Mouse (Mus musculus): Measurements from ENCODE around the gene Nudcd2.
A peak's percentile ranks its signal among the peaks of the same experiment; 100 is the strongest.

Nudcd2 gene

GRCm38 (mm10) chr11:40755968-40756367 is 22.5 kb downstream of the Nudcd2 start:
- DNase-seq = no peak

- no peak for DNase-seq
Measured at GRCm38 (mm10) chr11:40759896-40760295, 26.4 kb downstream of the Nudcd2 start.

- DNase-seq = peak; percentile 26 to 38
Measured at GRCm38 (mm10) chr11:40763395-40763794, 29.9 kb downstream of the Nudcd2 start.

GRCm38 (mm10) chr11:40764690-40765089 is 31.2 kb downstream of the Nudcd2 start:
- DNase-seq = no peak

GRCm38 (mm10) chr11:40775315-40776269 is 42.1 kb downstream of the Nudcd2 start:
- DNase-seq = no peak

- no peak for DNase-seq
Measured at GRCm38 (mm10) chr11:40781857-40782256, 48.4 kb downstream of the Nudcd2 start.

- DNase-seq = no peak
Measured at GRCm38 (mm10) chr11:40783346-40783745, 49.9 kb downstream of the Nudcd2 start.

GRCm38 (mm10) chr11:40784326-40784725 is 50.9 kb downstream of the Nudcd2 start:
- no peak for DNase-seq

- no peak for DNase-seq
Measured at GRCm38 (mm10) chr11:40786900-40787299, 53.4 kb downstream of the Nudcd2 start.
